Mouse (Mus musculus): ENCODE results near the gene Use1. TPM values are rescaled to one million over a fixed set of nuclear protein-coding genes. Genes with fewer than 3 reads are reported as not detected.

Use1 gene
- 100 to 1,000 TPM; 219 to 241 TPM for total RNA-seq (2023)

DNA sequence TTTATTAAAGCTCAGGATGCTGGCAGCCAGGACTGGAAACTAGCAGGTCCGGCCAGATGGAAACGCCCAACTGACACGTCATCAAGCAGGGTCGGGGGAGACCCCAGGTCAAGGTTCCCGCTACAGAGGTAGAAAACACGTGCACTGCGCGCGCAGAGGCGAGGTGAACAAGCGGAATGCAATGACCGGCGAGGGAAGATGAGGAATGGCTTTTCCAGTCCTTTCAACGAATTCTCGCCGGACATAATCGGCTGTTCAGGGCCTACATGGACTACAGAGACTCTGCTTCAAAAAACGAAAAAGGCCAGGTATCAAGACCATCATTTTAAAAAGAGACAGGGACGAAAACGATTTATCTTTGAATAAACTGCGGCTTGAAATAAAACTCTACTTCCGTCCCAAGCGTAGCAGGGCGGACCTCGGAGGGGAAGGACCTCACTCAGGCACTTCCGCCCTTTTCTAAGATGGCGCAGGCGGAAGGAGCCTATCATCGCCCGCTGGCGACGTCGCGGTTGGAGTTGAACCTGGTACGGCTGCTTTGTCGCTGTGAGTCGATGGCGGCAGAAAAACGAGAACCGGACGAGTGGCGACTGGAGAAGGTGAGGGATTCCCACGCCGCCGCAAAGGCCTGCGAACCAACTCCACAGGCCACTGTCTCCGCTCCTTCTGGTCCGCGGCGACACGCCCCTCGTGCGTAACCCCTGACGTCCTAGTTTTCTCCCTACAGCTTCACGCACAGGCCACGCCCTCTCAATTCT, at the start of gene Use1:
Use1 (plus strand) TSS at position 78 of the 758 bp plus-strand sequence.

DNA sequence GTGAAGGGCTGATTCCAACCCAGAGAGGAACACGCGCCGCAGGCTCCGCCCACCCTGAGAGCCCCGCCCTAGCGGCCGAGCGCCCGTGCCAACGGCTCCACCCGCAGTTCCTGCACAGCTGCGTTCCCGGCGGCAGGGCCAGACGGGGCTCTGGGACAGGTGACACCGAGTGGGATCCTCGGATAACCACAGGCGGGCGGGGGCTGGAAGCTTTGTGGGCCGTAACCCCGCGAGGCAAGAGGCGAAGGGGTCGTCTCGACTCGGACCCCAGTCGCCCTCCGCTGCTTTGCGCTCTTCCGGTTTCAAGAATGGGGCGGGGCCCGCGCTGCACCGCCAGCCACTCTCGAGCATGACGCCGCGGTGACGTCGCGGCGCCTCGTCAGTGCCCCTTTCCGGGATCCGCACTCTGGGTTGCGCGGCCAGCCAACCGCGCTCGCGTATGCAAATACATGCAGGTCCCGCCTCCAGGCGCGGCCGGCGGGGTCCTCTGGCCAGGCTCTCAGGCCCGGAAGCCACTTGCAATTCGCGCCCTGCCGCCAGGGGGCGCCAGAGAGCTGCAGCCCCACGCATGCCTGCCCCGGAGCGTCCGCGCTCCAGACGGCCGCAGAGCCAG, 4.7 kb downstream of the Use1 start, which contains the start of gene Ocel1:
Ocel1 (plus strand) TSS at position 63 of the 613 bp plus-strand sequence.

DNA sequence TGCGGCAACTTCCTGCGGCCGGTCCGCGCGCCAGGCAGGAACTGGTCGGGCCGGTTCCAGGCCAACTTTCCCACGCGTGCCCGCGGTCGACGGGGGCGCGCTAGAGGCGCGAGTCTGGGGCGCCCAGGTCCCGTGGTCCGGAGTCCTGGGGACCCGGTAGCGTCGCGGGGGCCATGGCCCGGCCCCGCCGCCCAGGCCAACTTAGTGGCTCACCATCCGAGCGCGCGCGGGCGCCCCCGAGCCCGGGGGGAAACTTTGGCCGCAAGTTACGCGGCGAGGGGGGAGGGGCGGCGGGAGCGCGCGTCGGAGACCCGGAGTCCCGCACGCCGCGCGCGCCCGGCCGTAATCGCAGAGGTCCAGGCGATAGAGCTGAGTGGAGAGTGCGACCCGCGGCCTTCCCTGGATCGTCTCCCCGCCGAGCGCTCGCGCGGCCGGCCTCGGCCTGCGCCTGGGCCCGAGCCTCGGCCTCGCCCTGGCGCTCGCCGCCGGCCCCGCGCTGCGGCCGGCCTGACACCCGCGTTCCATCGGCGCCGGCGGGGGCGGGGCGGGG, 14.8 kb downstream of the Use1 start, which contains the start of gene Nr2f6:
Nr2f6 (minus strand) TSS at position 540 of the 550 bp plus-strand sequence.

DNA sequence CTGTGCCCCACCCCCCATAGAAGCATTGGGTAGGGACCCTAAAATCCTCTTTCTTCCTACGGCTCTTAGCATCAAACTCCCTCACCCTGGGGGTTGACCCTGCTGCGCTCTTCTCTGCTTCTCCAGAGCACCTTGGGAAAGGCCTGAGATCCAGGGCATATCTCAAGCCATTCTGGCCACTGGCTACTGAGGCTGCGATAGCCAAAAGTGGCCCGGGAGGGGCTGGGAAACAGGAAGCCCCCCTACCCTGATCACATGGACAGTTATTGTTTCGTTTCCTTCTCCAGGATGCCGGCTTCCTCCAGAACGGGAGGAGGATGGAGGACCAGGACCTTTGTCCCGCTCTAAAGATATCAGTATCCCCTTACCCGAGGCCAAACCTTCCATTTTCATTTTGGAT, 29.0 kb downstream of the Use1 start, which contains the start of gene Ushbp1:
Ushbp1 (minus strand) TSS at position 174 of the 400 bp plus-strand sequence.

DNA sequence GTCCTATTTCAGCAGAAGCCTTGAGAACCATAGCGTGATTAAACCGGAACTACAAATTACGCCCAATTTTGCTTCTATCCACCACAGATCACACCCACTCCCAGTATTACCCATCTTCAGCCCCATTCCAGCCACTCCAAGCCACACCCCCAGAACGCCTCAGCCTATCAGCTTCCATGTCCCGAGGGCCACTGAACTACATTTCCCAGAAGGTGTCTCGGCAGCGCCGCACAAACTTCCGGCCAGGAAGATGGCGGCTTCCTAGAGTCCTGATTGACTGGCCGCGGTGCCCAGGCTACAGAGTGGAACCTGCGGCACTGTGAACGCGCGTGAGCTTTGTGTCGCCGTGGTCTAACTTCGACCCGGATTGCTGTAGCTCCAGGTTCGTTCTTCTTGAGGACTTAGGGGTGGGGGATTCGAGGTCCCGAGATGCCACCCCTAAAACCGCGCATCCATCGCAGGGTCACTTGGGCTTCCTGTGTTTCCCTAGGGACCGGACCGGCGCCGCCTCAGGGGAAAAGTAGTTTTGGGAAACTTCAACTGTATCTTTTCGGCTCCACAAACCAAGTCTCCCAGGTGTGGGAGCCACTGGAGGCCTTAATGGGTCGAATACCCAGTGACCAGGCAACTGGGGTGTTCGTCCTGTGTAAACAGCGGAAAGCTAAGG, 30.1 kb downstream of the Use1 start, which contains the start of gene Babam1:
Babam1 (plus strand) TSS at position 223 of the 667 bp plus-strand sequence.

DNA sequence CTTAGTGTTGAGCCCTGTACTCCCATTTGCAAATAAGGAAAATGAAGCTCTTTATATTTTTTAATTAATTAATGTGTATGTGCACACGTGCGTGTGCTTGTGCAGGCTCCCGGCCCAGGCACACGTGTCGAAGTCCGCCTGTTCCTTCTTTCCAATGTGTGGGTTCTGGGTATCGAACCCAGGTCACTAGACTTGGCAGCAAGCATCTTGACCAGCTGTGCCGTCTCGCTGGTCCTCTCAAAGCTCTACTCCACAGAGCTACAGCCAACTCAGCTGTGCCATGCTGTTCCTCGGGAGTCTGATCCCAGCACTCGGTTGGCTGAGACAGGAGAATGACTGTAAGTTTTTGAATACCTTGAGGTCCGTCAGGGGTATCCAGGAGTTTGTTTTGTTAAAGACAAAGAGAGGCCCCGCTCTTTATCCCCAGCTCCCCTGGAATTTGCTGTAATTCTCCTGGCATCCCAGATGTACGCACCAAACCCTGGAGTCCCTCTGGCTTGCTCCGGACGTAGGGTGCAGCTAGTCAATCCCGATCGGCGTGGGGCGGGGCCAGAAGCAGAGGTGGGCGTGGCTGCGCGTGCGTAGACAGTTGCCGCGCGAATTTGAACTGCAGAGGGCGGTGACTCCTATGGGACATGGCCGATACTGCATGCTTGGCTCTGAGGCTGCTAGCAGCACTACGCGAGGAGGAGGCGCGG, 38.9 kb downstream of the Use1 start, which contains the start of gene Ankle1:
Ankle1 (plus strand) TSS at position 610 of the 698 bp plus-strand sequence.

Other genes with a start within 250 kb of the Use1 start
- gene Myo9b, start 94.1 kb upstream of the Use1 start, total RNA-seq (2023) = 100 to 1,000 TPM; 180 to 187 TPM
- 10 to 100 TPM; 59.4 to 61.7 TPM for gene Haus8, start 93.9 kb upstream of the Use1 start, total RNA-seq (2023)
- gene Ocel1, start 4.5 kb downstream of the Use1 start, total RNA-seq (2023) = 10 to 100 TPM; 16.6 to 25.2 TPM
- 10 to 100 TPM; 27.3 to 30.2 TPM for gene Nr2f6, start 15.1 kb downstream of the Use1 start, total RNA-seq (2023)
- 1 to 10 TPM; 2.0 to 3.8 TPM for gene Ushbp1, start 29.0 kb downstream of the Use1 start, total RNA-seq (2023)
- 10 to 100 TPM; 63.3 to 81.3 TPM for gene Babam1, start 30.0 kb downstream of the Use1 start, total RNA-seq (2023)
- under 1 TPM in 1 of 2 experiments, not detected in 1; 0.43 TPM for gene Ankle1, start 39.2 kb downstream of the Use1 start, total RNA-seq (2023)
- 1 to 10 TPM; 6.3 to 8.4 TPM for gene Abhd8, start 96.8 kb downstream of the Use1 start, total RNA-seq (2023)
- 10 to 100 TPM; 33.8 to 34.0 TPM for gene Mrpl34, start 98.1 kb downstream of the Use1 start, total RNA-seq (2023)
- 10 to 100 TPM; 76.1 to 77.5 TPM for gene Dda1, start 102.4 kb downstream of the Use1 start, total RNA-seq (2023)
- gene Ano8, start 119.1 kb downstream of the Use1 start, total RNA-seq (2023) = 10 to 100 TPM in 1 of 2 experiments, 1 to 10 TPM in 1; 8.5 to 10.6 TPM
- gene Gtpbp3, start 121.3 kb downstream of the Use1 start, total RNA-seq (2023) = 10 to 100 TPM; 11.0 to 14.0 TPM
- gene Plvap, start 144.9 kb downstream of the Use1 start, total RNA-seq (2023) = under 1 TPM; 0.39 to 0.52 TPM
- gene Ccdc194, start 158.9 kb downstream of the Use1 start, total RNA-seq (2023) = not detected
- 10 to 100 TPM; 79.0 to 83.2 TPM for gene Bst2, start 170.6 kb downstream of the Use1 start, total RNA-seq (2023)
- gene Mvb12a, start 176.1 kb downstream of the Use1 start, total RNA-seq (2023) = 10 to 100 TPM; 36.8 to 45.1 TPM
- 1 to 10 TPM; 1.2 to 2.1 TPM for gene Tmem221, start 192.0 kb downstream of the Use1 start, total RNA-seq (2023)
- not detected for gene Nxnl1, start 199.8 kb downstream of the Use1 start, total RNA-seq (2023)
- 1 to 10 TPM; 3.9 to 5.8 TPM for gene Slc27a1, start 202.0 kb downstream of the Use1 start, total RNA-seq (2023)
- 10 to 100 TPM; 84.7 to 86.7 TPM for gene Pgls, start 225.3 kb downstream of the Use1 start, total RNA-seq (2023)
- 1 to 10 TPM; 4.3 to 6.5 TPM for gene Fam129c, start 230.8 kb downstream of the Use1 start, total RNA-seq (2023)
- gene Colgalt1, start 244.2 kb downstream of the Use1 start, total RNA-seq (2023) = 100 to 1,000 TPM; 129 to 131 TPM

All from monocyte, adult 59 days (primary cell).